Mouse (Mus musculus) embryonic stem cell, embryonic (primary cell): ENCODE measurements at regions not wholly inside any gene's neighbourhood (a gene's known extent, or its start where the extent isn't known, plus 50 kb on each side); places are given as distances from the start of the nearest gene placed in this dataset.

ENCODE experiments used
- CTCF ChIA-PET, 4 experiments: fragments of 300-600 bp in 2 of 4; fragments of 350-600 bp in 2 of 4; sonication (Branson Sonifier 250); formaldehyde crosslinking; loops; one replicate each; lab custom pipeline; 2022; ENCODE audit warnings: inconsistent platforms in 2 of 4; lab: Charles Lee
- POLR2A ChIA-PET, 4 experiments: fragments of 300-600 bp in 2 of 4; fragments of 350-600 bp in 2 of 4; sonication (Branson Sonifier 250); formaldehyde crosslinking; loops; one replicate each; lab custom pipeline; 2022; ENCODE audit warnings: antibody characterized with exemption in 4 of 4, inconsistent platforms in 1 of 4; lab: Charles Lee

GRCm38 (mm10) chr3:102574320-102574719 is 104.6 kb downstream of the Ngf start:
- CTCF ChIA-PET: interaction anchor here in 1 of 4 experiments (0.6 kb wide), 1 partner anchor 444 kb away, joined by 3 read pairs; no protein-coding TSS in a partner anchor
- POLR2A ChIA-PET: no interaction called here

GRCm38 (mm10) chr3:102576896-102577295 is 107.2 kb downstream of the Ngf start:
- ChIA-PET POLR2A (no interaction called here), CTCF (no interaction called here)

GRCm38 (mm10) chr3:102581830-102582229 is 112.1 kb downstream of the Ngf start:
- POLR2A ChIA-PET: no interaction called here
- CTCF ChIA-PET: no interaction called here

- CTCF ChIA-PET: no interaction called here
- POLR2A ChIA-PET: no interaction called here
Observed at GRCm38 (mm10) chr3:102585136-102585535, 115.4 kb downstream of the Ngf start.

- ChIA-PET CTCF (no interaction called here), POLR2A (no interaction called here)
Observed at GRCm38 (mm10) chr3:102586221-102586620, 116.5 kb downstream of the Ngf start.

- ChIA-PET CTCF (interaction anchor here in 1 of 4 experiments (0.7 kb wide), 1 partner anchor 399 kb away, joined by 3 read pairs; no protein-coding TSS in a partner anchor), POLR2A (interaction anchor here in 1 of 4 experiments (1.6 kb wide), 1 partner anchor 13 kb away, joined by 3 read pairs; no protein-coding TSS in a partner anchor)
Observed at GRCm38 (mm10) chr3:102592041-102592440, 122.3 kb downstream of the Ngf start.

GRCm38 (mm10) chr3:102596944-102597551 is 127.3 kb downstream of the Ngf start:
- ChIA-PET CTCF (no interaction called here), POLR2A (no interaction called here)

GRCm38 (mm10) chr3:102599061-102599460 is 129.3 kb downstream of the Ngf start:
- ChIA-PET POLR2A (no interaction called here), CTCF (no interaction called here)

GRCm38 (mm10) chr3:102602766-102603165 is 131.6 kb upstream of the Tspan2 start:
- ChIA-PET CTCF (interaction anchor here in 1 of 4 experiments (0.6 kb wide), 1 partner anchor 280 kb away, joined by 3 read pairs; no protein-coding TSS in a partner anchor), POLR2A (interaction anchor here in 2 of 4 experiments (1.2 to 1.4 kb wide), 2 partner anchors 9 to 605 kb away, joined by 3 to 5 read pairs; no protein-coding TSS in a partner anchor)

- CTCF ChIA-PET: no interaction called here
- POLR2A ChIA-PET: interaction anchor here in 2 of 4 experiments (0.7 to 1.4 kb wide), 4 partner anchors 13 to 392 kb away, joined by 3 read pairs; no protein-coding TSS in a partner anchor
Observed at GRCm38 (mm10) chr3:102605284-102605683, 129.0 kb upstream of the Tspan2 start.

- ChIA-PET CTCF (interaction anchor here in 2 of 4 experiments (0.6 to 1.0 kb wide), 2 partner anchors 36 to 91 kb away, joined by 3 to 5 read pairs; no protein-coding TSS in a partner anchor), POLR2A (interaction anchor here in 3 of 4 experiments (0.6 to 1.2 kb wide), 5 partner anchors 8 to 1081 kb away, joined by 3 to 9 read pairs (median 4); no protein-coding TSS in a partner anchor)
Observed at GRCm38 (mm10) chr3:102610970-102611369, 123.4 kb upstream of the Tspan2 start.

- POLR2A ChIA-PET: interaction anchor here in 2 of 4 experiments (0.6 to 1.2 kb wide), 3 partner anchors 9 to 269 kb away, joined by 3 to 4 read pairs (median 4); no protein-coding TSS in a partner anchor
- CTCF ChIA-PET: interaction anchor here in 1 of 4 experiments (1.0 kb wide), 1 partner anchor 90 kb away, joined by 3 read pairs; no protein-coding TSS in a partner anchor
Observed at GRCm38 (mm10) chr3:102611398-102612366, 122.6 kb upstream of the Tspan2 start.

- ChIA-PET CTCF (no interaction called here), POLR2A (interaction anchor here in 1 of 4 experiments (1.3 kb wide), 1 partner anchor 15 kb away, joined by 3 read pairs; no protein-coding TSS in a partner anchor)
Observed at GRCm38 (mm10) chr3:102619666-102620377, 114.5 kb upstream of the Tspan2 start.

- POLR2A ChIA-PET: no interaction called here
- CTCF ChIA-PET: no interaction called here
Observed at GRCm38 (mm10) chr3:102636076-102636475, 98.3 kb upstream of the Tspan2 start.

GRCm38 (mm10) chr3:102636674-102637073 is 97.7 kb upstream of the Tspan2 start:
- POLR2A ChIA-PET: no interaction called here
- CTCF ChIA-PET: no interaction called here

GRCm38 (mm10) chr3:102644276-102644940 is 89.9 kb upstream of the Tspan2 start:
- POLR2A ChIA-PET: no interaction called here
- CTCF ChIA-PET: interaction anchor here in 1 of 4 experiments (0.6 kb wide), 1 partner anchor 1843 kb away, joined by 5 read pairs; no protein-coding TSS in a partner anchor

GRCm38 (mm10) chr3:102648450-102648849 is 85.9 kb upstream of the Tspan2 start:
- ChIA-PET CTCF (no interaction called here), POLR2A (no interaction called here)

GRCm38 (mm10) chr3:102654962-102655361 is 79.4 kb upstream of the Tspan2 start:
- POLR2A ChIA-PET: no interaction called here
- CTCF ChIA-PET: no interaction called here
